Mouse (Mus musculus) MEL (cell line): ENCODE data around the gene Nacc2. TPM values are rescaled to one million over a fixed set of nuclear protein-coding genes. Genes with fewer than 3 reads are reported as not detected.

Source experiments
- DNase-seq: peaks from one replicate; pipeline ENCODE4 v3.0.0; 2011; ENCODE audit warnings: low read depth, low spot score
- H3K27ac ChIP-seq: 2 replicates; pipeline ENCODE4 v1.5.1; 2012; ENCODE audit warnings: low read depth, mild to moderate bottlenecking, control low read depth, low read length, moderate library complexity; ENCODE audit not compliant: control insufficient read depth
- H3K27me3 ChIP-seq, 2 experiments: fragments of 150-350 bp in 1 of 2; sonication (generic) in 1 of 2; 2 replicates each; pipeline ENCODE4 v1.6.1; 2012; ENCODE audit warnings: low read length in 2 of 2, mild to moderate bottlenecking in 2 of 2, improper control_type of control experiment in 1 of 2, moderate library complexity in 1 of 2; ENCODE audit not compliant: insufficient read depth in 2 of 2, control insufficient read depth in 1 of 2
- H3K36me3 ChIP-seq, 2 experiments: 2 replicates each; pipeline ENCODE4 v1.6.1; 2012 to 2014; ENCODE audit warnings: low read length in 2 of 2, improper control_type of control experiment in 1 of 2, inconsistent platforms in 1 of 2, mild to moderate bottlenecking in 1 of 2; ENCODE audit not compliant: insufficient read depth in 2 of 2, control insufficient read depth in 1 of 2
- H3K4me1 ChIP-seq, 2 experiments: fragments of 150-350 bp in 1 of 2; sonication (generic) in 1 of 2; 2 replicates each; pipeline ENCODE4 v1.6.1; 2012; ENCODE audit warnings: low read length in 2 of 2, improper control_type of control experiment in 1 of 2, mild to moderate bottlenecking in 1 of 2; ENCODE audit not compliant: insufficient read depth in 2 of 2, control insufficient read depth in 1 of 2
- H3K4me3 ChIP-seq, 2 experiments: fragments of 150-350 bp in 1 of 2; sonication (generic) in 1 of 2; 2 replicates each; pipeline ENCODE4 v1.5.1; 2012; ENCODE audit warnings: low read depth in 2 of 2, low read length in 2 of 2, mild to moderate bottlenecking in 2 of 2, moderate library complexity in 2 of 2, control low read depth in 1 of 2, improper control_type of control experiment in 1 of 2; ENCODE audit not compliant: control insufficient read depth in 1 of 2, insufficient read depth in 1 of 2
- H3K79me2 ChIP-seq: 2 replicates; pipeline ENCODE4 v1.6.1; 2012; ENCODE audit warnings: mild to moderate bottlenecking, low read length, moderate library complexity; ENCODE audit not compliant: control insufficient read depth, poor library complexity, insufficient read depth
- H3K9ac ChIP-seq: 2 replicates; pipeline ENCODE4 v1.6.1; 2012; ENCODE audit warnings: low read depth, mild to moderate bottlenecking, control low read depth, low read length, moderate library complexity; ENCODE audit not compliant: control insufficient read depth, poor library complexity, severe bottlenecking
- H3K9me3 ChIP-seq: fragments of 150-350 bp; sonication (generic); replicated peaks from 2 replicates; pipeline ENCODE4 v1.6.1; 2012; ENCODE audit warnings: mild to moderate bottlenecking, low read length, improper control_type of control experiment, moderate library complexity; ENCODE audit not compliant: insufficient read depth
- BHLHE40 ChIP-seq: IDR thresholded peaks from 2 replicates; pipeline ENCODE4 v1.6.1; 2012; ENCODE audit warnings: low read depth, mild to moderate bottlenecking, inconsistent platforms, low read length, improper control_type of control experiment, borderline replicate concordance
- CHD1 ChIP-seq: IDR thresholded peaks from 2 replicates; pipeline ENCODE4 v1.6.1; 2012; ENCODE audit warnings: low read depth, mild to moderate bottlenecking, inconsistent platforms, low read length, improper control_type of control experiment
- CTCF ChIP-seq, 3 experiments: IDR thresholded peaks in 2 of 3; conservative IDR thresholded peaks in 1 of 3; 2 replicates each; pipeline ENCODE4 v1.5.1; 2011 to 2012; ENCODE audit warnings: low read length in 3 of 3, low read depth in 2 of 3, mild to moderate bottlenecking in 2 of 3, improper control_type of control experiment in 1 of 3, inconsistent platforms in 1 of 3, mixed read lengths in 1 of 3, moderate library complexity in 1 of 3; ENCODE audit not compliant: control insufficient read depth in 1 of 3, insufficient read depth in 1 of 3, poor library complexity in 1 of 3, severe bottlenecking in 1 of 3
- ELF1 ChIP-seq: IDR thresholded peaks from 2 replicates; pipeline ENCODE4 v1.6.1; 2014; ENCODE audit warnings: low read depth, mild to moderate bottlenecking, inconsistent platforms, low read length, improper control_type of control experiment, moderate library complexity
- ETS1 ChIP-seq: IDR thresholded peaks from 2 replicates; pipeline ENCODE4 v1.6.1; 2012; ENCODE audit warnings: low read depth, mild to moderate bottlenecking, inconsistent platforms, low read length, improper control_type of control experiment, moderate library complexity
- GATA1 ChIP-seq: IDR thresholded peaks from 2 replicates; pipeline ENCODE4 v1.6.1; 2011; ENCODE audit warnings: low read depth, low read length, improper control_type of control experiment
- HCFC1 ChIP-seq: IDR thresholded peaks from 2 replicates; pipeline ENCODE4 v1.6.1; 2012; ENCODE audit warnings: low read depth, mild to moderate bottlenecking, inconsistent platforms, low read length, improper control_type of control experiment, moderate library complexity
- MAFK ChIP-seq: IDR thresholded peaks from 2 replicates; pipeline ENCODE4 v1.6.1; 2011; ENCODE audit warnings: low read depth, mild to moderate bottlenecking, low read length, improper control_type of control experiment, borderline replicate concordance
- MAX ChIP-seq: IDR thresholded peaks from 2 replicates; pipeline ENCODE4 v1.6.1; 2011; ENCODE audit warnings: low read length, improper control_type of control experiment
- MAZ ChIP-seq: IDR thresholded peaks from 2 replicates; pipeline ENCODE4 v1.6.1; 2012; ENCODE audit warnings: low read depth, mild to moderate bottlenecking, inconsistent platforms, low read length, improper control_type of control experiment
- MEF2A ChIP-seq: IDR thresholded peaks from 2 replicates; pipeline ENCODE4 v1.6.1; 2014; ENCODE audit warnings: low read depth, mild to moderate bottlenecking, inconsistent platforms, low read length, improper control_type of control experiment; ENCODE audit not compliant: poor library complexity, insufficient replicate concordance, severe bottlenecking; ENCODE audit errors: extremely low read depth
- MYB ChIP-seq: IDR thresholded peaks from 2 replicates; pipeline ENCODE4 v1.6.1; 2011; ENCODE audit warnings: mild to moderate bottlenecking, low read depth, low read length, improper control_type of control experiment
- NELFE ChIP-seq: IDR thresholded peaks from 2 replicates; pipeline ENCODE4 v1.6.1; 2011; ENCODE audit warnings: low read depth, low read length, improper control_type of control experiment
- NRF1 ChIP-seq: IDR thresholded peaks from 2 replicates; pipeline ENCODE4 v1.6.1; 2014; ENCODE audit warnings: low read depth, mild to moderate bottlenecking, inconsistent platforms, low read length, improper control_type of control experiment, moderate library complexity; ENCODE audit not compliant: poor library complexity, insufficient read depth, severe bottlenecking
- POLR2AphosphoS2 ChIP-seq: IDR thresholded peaks from 2 replicates; pipeline ENCODE4 v1.6.1; 2011; ENCODE audit warnings: low read length, improper control_type of control experiment
- SIN3A ChIP-seq: IDR thresholded peaks from 2 replicates; pipeline ENCODE4 v1.6.1; 2012; ENCODE audit warnings: low read length, improper control_type of control experiment, inconsistent platforms
- SMC3 ChIP-seq: IDR thresholded peaks from 2 replicates; pipeline ENCODE4 v1.6.1; 2011; ENCODE audit warnings: low read depth, low read length, improper control_type of control experiment
- TAL1 ChIP-seq: IDR thresholded peaks from 2 replicates; pipeline ENCODE4 v1.6.1; 2012; ENCODE audit warnings: mild to moderate bottlenecking, inconsistent platforms, low read length, moderate library complexity, mixed read lengths
- TBP ChIP-seq: IDR thresholded peaks from 2 replicates; pipeline ENCODE4 v1.8.0; 2011; ENCODE audit warnings: low read depth, low read length, improper control_type of control experiment
- UBTF ChIP-seq: IDR thresholded peaks from 2 replicates; pipeline ENCODE4 v1.6.1; 2012; ENCODE audit warnings: low read depth, mild to moderate bottlenecking, inconsistent platforms, low read length, improper control_type of control experiment, moderate library complexity, borderline replicate concordance; ENCODE audit not compliant: insufficient read depth
- USF1 ChIP-seq: IDR thresholded peaks from 2 replicates; pipeline ENCODE4 v1.6.1; 2014; ENCODE audit warnings: low read depth, mild to moderate bottlenecking, inconsistent platforms, low read length, improper control_type of control experiment, moderate library complexity
- ZKSCAN1 ChIP-seq: IDR thresholded peaks from 2 replicates; pipeline ENCODE4 v1.6.1; 2012; ENCODE audit warnings: low read depth, mild to moderate bottlenecking, inconsistent platforms, low read length, improper control_type of control experiment, moderate library complexity
- ZMIZ1 ChIP-seq: IDR thresholded peaks from 2 replicates; pipeline ENCODE4 v1.6.1; 2012; ENCODE audit warnings: low read depth, mild to moderate bottlenecking, inconsistent platforms, low read length, improper control_type of control experiment, moderate library complexity
- ZNF384 ChIP-seq: IDR thresholded peaks from 2 replicates; pipeline ENCODE4 v1.6.1; 2012; ENCODE audit warnings: low read depth, mild to moderate bottlenecking, inconsistent platforms, low read length, improper control_type of control experiment
- polyA plus RNA-seq, 2 experiments: library from polyadenylated mRNA; stranded (reverse) in 1 of 2; unstranded in 1 of 2; fragments of >175 nt in 1 of 2; fragments of >200 nt in 1 of 2; gene quantifications; 2 replicates each; pipeline versions ENCODE4 v1.2.1 to v1.2.4; 2012; ENCODE audit warnings: low replicate concordance in 2 of 2, low read depth in 1 of 2; ENCODE audit not compliant: insufficient read length in 2 of 2, insufficient read depth in 1 of 2, missing spikeins in 1 of 2
- total RNA-seq: library from RNA; depleted of rRNA; stranded (reverse); fragments of 300-350 nt; gene quantifications from 2 replicates; pipeline ENCODE4 v1.2.3, GENCODE M21; 2012

Gene Nacc2
- total and polyA plus RNA-seq, 3 experiments = 0.19 to 1.7 TPM; not detected in 1

GRCm38 (mm10) chr2:26082883-26083282 is 40.1 kb downstream of the Nacc2 start:
- Histone ChIP-seq H3K4me1 (no peaks in the 10 kb centered on the region), H3K27me3 (no peaks in the 10 kb centered on the region; a peak in 1 of 4 replicates), H3K9me3 (no peaks in the 10 kb centered on the region), H3K79me2 (no peaks in the 10 kb centered on the region), H3K9ac (no peak overlapping the region), H3K4me3 (no peak overlapping the region), H3K27ac (no peak overlapping the region), H3K36me3 (no peaks in the 10 kb centered on the region)
- no peak for TF ChIP-seq ETS1
- no peak for TF ChIP-seq HCFC1
- TF ChIP-seq GATA1 = no peak
- no peak for TF ChIP-seq SIN3A
- TF ChIP-seq ZKSCAN1 = no peak
- no peak for TF ChIP-seq MAZ
- TF ChIP-seq BHLHE40 = no peak
- TF ChIP-seq CHD1 = no peak
- TF ChIP-seq UBTF = no peak
- TF ChIP-seq CTCF (IDR thresholded peaks at IDR 0.05 in 2 of 3, conservative IDR thresholded peaks at IDR 0.05 in 1 of 3; ENCODE audit: control insufficient read depth in 1 of 3, insufficient read depth in 1 of 3, low read depth in 2 of 3, low read length in 3 of 3, poor library complexity in 1 of 3, severe bottlenecking in 1 of 3) = no peak
- TF ChIP-seq POLR2AphosphoS2 = no peak
- no peak for TF ChIP-seq MAFK
- DNase-seq = no peak

DNA sequence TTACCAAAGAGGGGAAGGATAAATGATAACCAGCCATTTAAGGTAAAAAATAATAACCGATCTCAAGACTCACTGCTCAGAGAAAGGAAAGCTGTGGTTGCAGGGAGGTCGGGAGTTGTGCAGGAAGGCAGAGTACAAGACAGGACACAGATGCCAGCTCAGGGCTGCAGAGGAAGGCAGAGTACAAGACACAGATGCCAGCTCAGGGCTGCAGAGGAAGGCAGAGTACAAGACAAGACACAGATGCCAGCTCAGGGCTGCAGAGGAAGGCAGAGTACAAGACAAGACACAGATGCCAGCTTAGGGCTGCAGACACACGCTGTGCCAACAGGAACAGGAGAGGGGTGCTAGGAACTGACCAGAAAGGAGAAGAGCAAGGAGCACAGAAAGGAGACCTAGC is 42.2 kb downstream of the Nacc2 start:
- Histone ChIP-seq H3K4me1 (no peaks in the 10 kb centered on the region), H3K27me3 (no peaks in the 10 kb centered on the region; a peak in 1 of 4 replicates), H3K79me2 (no peaks in the 10 kb centered on the region), H3K27ac (no peak overlapping the region), H3K9ac (no peak overlapping the region), H3K4me3 (no peak overlapping the region), H3K36me3 (no peaks in the 10 kb centered on the region), H3K9me3 (no peaks in the 10 kb centered on the region)
- DNase-seq = no peak
- TF ChIP-seq MEF2A (no peak), NELFE (no peak), SIN3A (no peak), SMC3 (no peak), MAZ (no peak), ELF1 (no peak), POLR2AphosphoS2 (no peak), MAX (no peak), ZMIZ1 (no peak), USF1 (no peak), BHLHE40 (no peak), TBP (no peak), TAL1 (no peak), NRF1 (no peak), HCFC1 (no peak), MYB (no peak), UBTF (no peak), ZNF384 (no peak)
